Mouse (Mus musculus) spleen, embryonic (tissue): ENCODE results near the gene Galnt6.

Experiments
- CTCF ChIA-PET: fragments of 350-600 bp; sonication (Branson Sonifier 250); formaldehyde crosslinking; loops from one replicate; lab custom pipeline; 2022; lab: Charles Lee

Galnt6 gene

DNA sequence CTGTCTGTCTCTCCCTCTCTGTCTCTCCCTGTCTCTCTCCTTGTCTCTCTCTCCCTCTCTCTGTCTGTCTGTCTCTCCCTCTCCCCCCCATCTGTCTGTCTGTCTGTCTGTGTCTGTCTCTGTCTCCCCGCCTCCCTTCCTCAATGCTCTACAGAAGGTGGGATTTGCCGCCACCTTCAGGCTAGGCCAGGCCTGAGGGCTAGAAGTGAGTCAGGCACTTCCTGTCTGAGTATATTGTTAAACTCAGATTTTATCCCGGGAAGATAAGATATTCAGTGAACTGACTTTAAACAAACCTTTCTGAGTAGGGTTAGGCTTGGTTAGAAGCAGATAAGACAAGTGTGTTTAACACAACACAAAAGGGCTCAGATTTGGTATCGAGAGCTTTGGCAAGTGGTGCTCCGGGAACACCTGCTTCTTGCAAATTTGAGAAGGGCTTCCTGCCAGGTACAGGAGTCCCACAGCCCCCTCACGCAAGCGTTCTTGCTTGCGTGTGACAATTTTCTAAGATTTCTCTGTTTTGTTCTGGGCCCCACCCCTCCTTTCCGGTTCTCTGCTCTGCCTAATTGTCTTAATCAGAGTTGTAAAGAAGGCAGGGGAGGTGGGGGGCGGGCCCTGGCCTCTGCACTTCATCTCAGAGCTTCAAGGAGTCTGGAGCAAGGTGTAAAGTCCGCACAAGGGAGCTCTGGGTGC, 25.8 kb upstream of the Galnt6 start:
- CTCF ChIA-PET, result interaction anchor here (0.8 kb wide), 1 partner anchor 1312 kb away, joined by 3 read pairs; no protein-coding TSS in a partner anchor

- CTCF ChIA-PET, result interaction anchor here (0.8 kb wide), 1 partner anchor 1313 kb away, joined by 3 read pairs; no protein-coding TSS in a partner anchor
These were observed 24.9 kb upstream of the Galnt6 start for GRCm38 (mm10) chr15:100754041-100754440.

DNA sequence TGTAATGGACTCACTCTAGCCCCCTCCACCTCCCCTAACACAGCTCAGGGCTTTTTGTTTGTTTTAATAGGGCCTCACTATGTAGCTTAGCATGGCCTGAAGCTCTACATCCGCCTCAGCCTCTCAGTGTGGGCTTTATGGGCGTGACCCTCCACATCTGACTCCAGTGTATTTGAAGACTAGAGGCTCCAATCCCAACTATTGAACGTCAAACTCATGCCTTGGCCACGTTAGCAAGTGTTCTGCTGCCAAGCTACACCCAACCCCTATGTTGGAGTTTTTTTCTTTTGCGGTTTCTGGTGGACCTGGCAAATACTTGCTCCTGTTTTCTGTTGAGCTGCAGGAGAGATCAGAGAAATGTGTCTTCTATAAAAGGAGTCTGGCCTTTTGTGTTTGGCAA, 23.9 kb upstream of the Galnt6 start:
- CTCF ChIA-PET, result no interaction called here

DNA sequence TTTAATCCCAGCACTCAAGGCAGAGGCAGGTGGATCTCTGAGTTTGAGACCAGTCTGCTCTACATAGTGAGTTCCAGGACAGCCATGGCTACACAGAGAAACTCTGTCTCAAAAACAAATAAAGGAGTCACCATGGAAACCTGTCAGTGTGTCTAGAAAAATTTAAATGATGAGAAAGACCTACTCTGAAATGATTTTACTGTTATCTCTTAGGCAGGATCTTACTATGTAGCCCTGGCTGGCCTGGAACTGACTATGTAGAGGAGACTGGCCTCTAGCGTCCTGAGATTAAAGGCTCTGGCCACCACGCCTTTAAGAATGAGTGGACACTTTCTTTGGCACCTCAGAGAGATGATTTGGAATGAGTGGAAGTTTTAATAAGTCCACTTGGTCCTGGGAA, 23.3 kb upstream of the Galnt6 start:
- CTCF ChIA-PET, result no interaction called here

DNA sequence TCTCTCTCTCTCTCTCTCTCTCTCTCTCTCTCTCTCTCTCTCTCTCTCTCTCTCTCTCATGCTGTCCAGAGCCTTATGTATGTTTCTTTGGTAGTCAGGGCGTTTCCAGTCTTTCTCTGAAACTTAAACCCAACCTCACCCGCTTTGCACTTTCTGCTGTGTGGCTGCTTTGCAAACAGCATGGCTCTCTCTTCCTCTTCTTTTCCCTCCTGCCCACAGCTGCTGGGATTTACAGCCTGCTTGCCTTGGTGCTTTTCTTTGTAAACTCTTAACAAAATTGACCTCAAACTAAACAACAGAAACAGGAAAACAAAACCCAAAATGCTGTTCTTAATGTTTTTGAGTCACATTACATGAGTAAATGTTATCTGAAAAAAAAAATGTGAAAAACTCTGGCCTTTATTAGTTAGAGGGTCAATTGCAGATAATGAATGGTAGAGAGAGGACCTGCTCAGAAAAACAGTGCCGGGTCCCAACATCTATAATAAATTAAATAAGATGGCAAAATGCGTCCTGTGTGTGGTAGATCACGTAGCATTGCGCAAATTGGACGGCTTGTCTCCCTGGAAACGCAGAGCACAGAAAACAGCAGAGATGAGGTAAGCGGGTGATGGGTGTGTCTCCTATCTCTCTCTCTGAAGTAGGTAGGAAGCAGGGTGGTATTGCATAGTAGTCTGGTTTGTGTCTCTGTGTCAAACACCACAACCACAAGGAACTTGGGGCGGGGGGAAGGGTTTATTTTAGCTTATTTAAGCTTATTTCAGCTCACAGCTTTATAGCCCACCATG, 20.8 kb upstream of the Galnt6 start:
- CTCF ChIA-PET, result interaction anchor here (0.7 kb wide), 1 partner anchor 138 kb away, joined by 15 read pairs; no protein-coding TSS in a partner anchor

DNA sequence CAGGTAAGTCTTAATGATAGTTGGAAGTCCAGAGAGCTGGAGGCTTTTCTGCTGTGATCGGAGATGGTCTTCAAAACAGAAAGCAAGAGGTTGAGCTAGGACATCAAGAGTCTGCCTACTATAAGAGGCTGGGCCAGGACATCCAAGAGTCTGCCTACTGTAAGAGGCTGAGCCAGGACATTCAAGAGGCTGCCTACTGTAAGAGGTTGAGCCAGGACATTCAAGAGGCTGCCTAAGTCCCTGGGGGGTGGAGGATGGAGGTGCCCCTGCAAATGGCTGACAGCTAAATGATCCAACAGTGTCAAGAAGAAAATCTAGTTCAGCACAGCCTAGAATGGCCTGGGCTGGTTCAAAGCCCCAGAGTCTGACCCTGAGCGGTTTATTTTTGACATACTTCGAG, 19.4 kb upstream of the Galnt6 start:
- CTCF ChIA-PET, result no interaction called here

- CTCF ChIA-PET, result no interaction called here
These were observed 18.2 kb upstream of the Galnt6 start for GRCm38 (mm10) chr15:100747121-100747963.

GRCm38 (mm10) chr15:100746478-100747120, 17.4 kb upstream of the Galnt6 start:
- CTCF ChIA-PET, result no interaction called here

- CTCF ChIA-PET, result no interaction called here
These were observed 14.1 kb upstream of the Galnt6 start for GRCm38 (mm10) chr15:100743238-100743637.

DNA sequence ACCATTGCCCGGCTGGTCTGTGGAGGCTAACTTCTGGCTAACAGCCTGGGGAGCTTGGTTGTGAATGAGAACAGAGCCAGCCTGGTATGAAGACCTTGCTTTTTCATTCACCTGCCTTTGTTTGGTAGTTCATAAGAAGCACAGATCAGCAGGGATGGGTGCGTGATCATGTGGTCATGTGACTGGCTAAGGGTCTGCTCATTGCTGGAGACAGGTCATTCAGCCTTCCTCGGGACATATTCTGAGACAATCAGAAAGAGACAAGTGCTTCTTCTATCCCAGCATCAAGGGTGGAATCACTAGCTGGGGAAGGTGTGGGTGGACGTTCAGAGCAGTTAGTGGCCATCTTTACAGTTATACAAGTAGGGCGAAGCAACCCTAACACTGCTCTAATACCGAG, 10.3 kb upstream of the Galnt6 start:
- CTCF ChIA-PET, result no interaction called here

DNA sequence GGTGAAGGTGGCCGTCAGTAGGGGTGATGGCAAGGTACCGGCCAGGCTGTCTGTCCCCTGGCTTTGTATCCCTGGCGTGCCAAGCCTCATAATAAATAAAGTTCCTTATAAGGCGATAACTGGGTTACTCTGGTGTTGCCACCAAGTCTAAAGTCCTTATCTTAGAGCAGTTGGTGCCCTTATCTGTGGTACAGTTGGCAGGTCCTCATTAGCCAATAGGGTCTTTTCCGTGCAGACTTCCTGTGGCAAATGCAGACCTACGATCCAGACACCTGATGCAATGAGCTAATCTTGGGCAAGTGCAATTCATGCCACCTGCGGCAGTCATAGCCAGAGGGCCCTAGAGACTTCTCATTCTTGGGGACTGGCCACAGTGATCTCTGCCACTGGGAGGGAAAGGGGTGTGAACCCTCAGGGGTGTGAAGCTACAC, 9.2 kb upstream of the Galnt6 start:
- CTCF ChIA-PET, result interaction anchor here (0.6 to 1.3 kb wide), 3 partner anchors 19 to 102 kb away, joined by 3 to 4 read pairs (median 3); no protein-coding TSS in a partner anchor

DNA sequence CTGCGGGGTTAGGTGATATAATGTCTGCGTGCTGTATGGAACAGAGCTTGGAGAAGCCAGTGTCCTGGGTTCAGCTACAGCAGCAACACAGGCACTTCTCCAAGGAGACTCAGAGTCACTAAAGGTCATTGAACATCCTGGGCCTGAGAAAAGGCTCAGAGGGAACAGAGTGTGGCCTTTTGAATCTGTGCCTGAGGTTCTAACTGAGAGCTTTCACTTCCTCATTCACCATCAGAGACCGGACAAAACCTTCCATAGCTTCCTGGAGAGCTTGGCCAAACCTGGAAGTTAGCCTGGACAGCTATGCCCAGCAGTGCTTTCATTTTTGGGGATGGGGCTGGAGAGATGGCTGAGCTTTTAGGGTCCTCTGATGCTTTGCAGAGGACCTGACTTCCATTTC, 8.5 kb upstream of the Galnt6 start:
- CTCF ChIA-PET, result interaction anchor here (1.0 to 1.3 kb wide), 2 partner anchors 16 to 20 kb away, joined by 3 to 4 read pairs; no protein-coding TSS in a partner anchor

DNA sequence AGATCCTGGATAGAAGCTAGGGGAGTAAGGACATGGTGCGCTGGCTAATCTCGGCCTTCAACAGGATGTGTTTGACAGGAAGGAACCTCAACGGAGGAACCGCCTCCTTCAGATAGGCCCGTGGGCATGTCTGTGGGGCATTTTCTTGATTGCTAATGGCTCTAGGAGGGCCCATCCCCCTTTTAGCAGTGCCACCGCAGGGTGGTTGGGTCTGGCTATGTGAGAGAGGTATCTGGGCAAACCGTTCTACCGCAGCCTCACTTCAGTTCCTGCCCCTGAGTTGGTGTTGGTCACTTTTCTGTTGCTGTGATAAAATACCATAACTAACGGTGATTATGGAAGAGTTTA, 6.8 kb upstream of the Galnt6 start:
- CTCF ChIA-PET, result no interaction called here

GRCm38 (mm10) chr15:100735095-100735952, 6.1 kb upstream of the Galnt6 start:
- CTCF ChIA-PET, result interaction anchor here (0.6 kb wide), 1 partner anchor 408 kb away, joined by 7 read pairs; no protein-coding TSS in a partner anchor

DNA sequence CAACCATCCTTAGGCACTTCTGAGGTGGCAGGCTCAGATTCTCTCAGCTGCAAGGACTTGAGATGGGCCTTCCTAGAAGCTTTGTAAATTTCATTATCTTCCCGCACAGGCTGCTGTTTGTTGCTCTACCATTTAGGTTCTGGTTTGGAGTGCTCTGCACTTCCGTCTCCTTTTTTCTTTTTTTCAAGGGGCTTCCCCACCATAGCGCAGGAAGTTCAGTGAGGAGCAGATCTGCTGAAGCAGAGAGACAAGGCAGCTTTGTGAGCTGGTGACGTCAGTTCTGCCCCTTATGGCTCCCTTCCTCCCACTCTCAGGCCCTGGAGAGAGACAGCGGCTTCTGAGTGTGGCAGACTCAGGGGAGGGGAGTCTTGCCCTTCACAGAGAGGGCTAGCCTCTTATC, 3.4 kb upstream of the Galnt6 start:
- CTCF ChIA-PET, result no interaction called here

DNA sequence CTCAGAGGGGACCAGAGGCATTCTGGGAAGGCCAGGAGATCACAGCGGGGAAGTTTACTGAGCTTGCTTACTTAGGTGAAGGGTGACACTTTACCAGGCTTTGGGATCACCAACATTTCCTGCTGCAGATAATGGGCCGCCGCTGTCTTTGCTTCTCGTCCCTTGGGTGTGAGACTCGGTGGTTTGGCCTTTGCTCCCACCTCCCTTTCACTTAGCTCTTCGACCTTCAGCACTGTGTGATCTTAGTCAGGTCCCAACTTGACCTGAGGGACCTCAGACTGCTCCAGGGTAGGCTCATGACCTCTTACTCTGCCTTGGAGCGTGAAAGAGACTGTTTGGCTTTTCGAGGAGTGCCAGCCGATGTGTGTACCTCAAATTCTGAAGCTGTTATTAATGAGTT, 1.9 kb upstream of the Galnt6 start:
- CTCF ChIA-PET, result interaction anchor here (0.6 kb wide), 1 partner anchor 112 kb away, joined by 9 read pairs; no protein-coding TSS in a partner anchor

DNA sequence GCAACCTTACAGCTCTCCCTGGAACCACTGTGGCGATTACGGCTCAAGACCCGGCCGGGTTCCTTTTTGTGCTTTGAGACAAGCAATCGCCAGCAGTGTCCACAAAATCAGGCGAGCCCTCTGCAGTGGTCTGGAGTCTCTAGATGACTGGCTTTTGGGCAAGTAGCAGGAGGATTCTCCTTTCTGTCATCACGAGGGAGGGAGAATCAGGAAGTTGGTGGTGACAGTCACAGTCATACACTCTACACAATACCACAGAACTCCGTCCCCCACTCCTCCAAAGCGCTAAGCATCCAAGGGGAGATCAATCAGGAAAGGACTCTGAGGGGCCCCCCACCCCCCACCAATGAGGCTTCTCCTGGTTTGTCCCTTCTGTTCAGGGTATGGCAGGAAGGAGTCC, 590 bp downstream of the Galnt6 start:
- CTCF ChIA-PET, result interaction anchor here (0.6 to 0.9 kb wide), 4 partner anchors 22 to 51 kb away, joined by 3 to 9 read pairs (median 8); no protein-coding TSS in a partner anchor

- CTCF ChIA-PET, result no interaction called here
These were observed 1.3 kb downstream of the Galnt6 start for GRCm38 (mm10) chr15:100727834-100728233.

DNA sequence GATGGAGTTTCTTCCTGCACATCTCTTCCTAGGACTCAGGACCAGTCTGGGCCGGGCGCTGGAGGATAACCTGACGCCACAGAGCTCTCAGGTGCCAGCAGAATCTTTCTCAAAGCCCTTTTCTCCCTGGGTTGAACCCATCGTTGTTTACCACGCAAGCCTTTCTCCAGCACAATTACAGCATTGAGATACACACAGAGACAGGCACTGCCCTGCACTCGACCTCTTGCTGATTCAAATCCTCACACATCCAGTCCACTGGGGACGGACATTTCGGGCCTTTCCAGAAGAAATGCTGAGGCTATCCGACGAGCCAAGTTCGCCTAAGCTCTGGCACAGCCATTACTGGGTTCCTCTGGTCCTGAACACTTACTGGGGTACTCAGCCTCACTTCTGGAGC, 2.5 kb downstream of the Galnt6 start:
- CTCF ChIA-PET, result interaction anchor here (0.7 kb wide), 1 partner anchor 86 kb away, joined by 8 read pairs; no protein-coding TSS in a partner anchor

DNA sequence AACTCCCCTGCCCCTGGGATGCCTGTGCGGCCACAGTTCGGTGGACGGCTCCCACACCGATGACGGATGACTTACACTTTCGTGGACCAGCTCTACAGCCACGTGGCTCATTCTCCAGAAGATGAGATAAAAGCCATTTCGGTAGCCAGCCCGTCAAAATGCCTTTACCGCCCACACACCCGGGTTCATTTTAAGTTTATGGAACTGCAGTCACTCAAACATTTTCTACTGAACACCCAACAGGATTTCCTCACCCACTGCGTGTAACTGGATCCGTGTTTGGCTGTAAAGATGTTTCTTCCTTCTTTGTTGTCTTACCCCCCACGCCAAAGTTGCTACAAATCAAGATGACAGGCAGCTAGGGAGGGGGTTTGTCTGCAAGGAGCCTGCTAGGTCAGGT, 5.7 kb downstream of the Galnt6 start:
- CTCF ChIA-PET, result interaction anchor here (1.0 kb wide), 1 partner anchor 40 kb away, joined by 3 read pairs; no protein-coding TSS in a partner anchor
